Mouse (Mus musculus): ENCODE measurements around the gene Serinc5.
"Not testable (repeated sequence)": the region's sequence is repeated elsewhere in the genome, so short reads cannot be mapped to it uniquely, and the experiment has no call there.

Serinc5 gene

DNA sequence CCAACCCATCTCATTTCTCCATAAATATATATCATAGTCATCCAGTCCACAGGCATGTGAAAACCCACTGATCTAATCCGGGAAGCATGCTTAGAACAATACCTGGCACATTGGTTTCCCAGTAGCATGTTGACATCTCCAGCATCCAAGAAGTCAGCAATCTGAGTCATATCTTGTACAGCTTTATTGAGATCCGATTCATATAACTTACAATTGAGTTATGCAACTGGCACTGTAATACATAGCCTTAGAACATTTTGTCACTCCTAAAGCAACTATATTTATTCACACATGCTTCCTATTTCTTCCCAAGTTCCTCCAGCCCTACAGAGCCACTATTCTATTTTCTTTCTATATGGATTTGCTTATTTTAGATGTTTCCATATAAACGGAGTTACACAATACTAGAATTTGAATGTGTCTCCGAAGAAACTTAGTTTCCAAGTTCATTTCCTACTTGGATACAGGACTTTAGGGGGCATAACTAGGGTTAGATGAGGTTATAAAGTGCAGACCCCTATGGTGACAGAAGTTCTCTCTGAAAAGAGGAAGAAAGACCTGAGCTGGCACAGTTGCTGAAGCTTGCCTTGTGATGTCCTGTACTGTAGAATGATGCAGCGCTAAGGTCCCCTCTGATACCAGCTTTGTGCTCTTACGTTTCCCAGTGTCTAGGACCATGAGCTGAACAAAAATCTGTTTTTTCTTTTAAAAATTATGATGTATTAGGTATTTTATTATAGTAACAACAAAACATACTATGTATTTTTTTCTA is 57.5 kb downstream of the Serinc5 start:
- DNase-seq, result no peak

DNA sequence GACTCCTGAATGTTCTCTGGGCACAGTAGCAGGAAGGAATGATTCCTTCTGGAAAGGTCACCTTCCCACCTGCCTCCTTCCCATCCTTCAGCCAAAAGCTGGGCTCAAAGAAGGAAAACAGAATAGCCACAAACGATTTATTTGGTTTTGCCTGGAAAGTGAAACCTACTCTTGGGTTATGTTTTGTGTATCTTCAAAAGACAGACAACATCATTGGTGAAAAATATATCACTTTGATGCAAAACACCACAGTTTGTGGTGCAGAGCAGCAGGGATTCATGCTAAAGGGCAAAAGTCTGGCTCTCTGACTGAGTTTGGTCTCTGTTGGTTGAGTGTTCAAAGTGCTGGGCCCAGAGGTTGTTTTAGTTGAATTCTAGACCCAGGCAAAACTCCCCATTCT is 60.8 kb downstream of the Serinc5 start:
- DNase-seq, result no peak

DNA sequence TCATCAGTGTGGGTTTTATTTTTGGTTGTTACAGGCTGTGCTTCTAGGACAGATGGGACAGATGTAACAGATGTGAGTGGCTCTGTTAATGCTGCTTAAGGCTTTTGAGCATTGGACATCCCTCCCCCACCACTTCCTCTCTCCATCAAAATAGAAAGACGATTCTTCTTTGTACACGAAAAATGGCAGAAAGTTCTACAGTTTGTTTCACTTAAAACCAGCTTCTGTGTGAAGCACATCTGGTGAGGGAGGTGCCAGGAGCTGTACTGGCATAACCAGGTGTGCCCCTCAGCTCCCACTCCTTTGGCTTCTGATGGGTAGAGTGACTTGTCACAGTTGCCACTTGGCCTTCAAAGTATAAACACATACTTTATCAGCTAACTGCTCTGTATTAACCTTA is 63.8 kb downstream of the Serinc5 start:
- no peak for DNase-seq

DNA sequence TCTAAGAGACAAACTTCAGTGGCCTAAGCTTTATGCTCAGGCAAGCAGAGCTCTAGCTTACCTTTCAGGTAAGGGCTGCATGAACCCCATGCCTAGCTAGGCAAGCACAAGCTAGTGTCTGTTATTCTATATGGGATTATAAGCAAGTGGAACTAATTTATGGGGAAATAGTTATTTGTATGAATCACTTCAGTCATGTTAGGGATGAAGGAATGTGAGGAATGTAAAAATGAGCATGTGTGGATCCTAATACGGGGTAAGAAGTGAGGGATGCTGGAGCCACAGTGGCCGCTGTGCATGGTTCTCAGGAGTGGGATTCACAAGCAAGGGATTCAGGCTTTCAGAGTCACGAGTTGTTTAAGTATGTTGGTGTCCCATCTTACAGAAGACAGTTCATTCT is 64.4 kb downstream of the Serinc5 start:
- DNase-seq, result no peak

DNA sequence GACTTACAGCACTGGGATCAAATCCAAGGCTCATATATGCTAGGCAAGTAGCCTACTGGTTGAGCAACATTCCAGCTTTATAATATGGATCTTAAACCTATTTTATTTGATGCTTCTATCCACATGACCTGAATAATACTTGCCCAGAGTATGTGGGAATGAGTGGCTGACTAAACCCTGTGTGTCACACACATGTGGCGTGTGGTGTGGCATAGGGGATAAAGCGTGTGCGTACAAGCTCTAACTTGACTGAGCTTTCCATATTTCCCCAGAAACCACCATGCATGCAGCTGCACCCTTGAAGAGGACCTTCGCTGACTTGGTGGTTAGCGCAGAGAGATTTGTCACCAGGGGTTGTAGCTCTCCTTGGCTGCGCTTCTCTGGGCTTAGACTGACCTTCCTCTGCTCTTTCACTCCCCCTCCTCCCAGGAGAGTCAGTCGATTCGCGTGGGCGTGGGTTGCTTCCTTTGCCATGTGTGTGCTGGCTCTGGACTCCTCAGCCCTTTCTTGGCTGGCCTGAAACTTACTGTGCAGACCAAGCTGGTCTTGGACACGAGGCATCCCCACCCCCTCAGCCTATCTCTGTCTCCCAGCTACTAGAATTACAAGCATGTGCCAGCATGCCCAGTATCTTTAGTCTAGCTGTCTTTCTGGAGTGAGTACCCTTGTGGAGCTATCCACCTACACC is 65.2 kb downstream of the Serinc5 start:
- no peak for DNase-seq

DNA sequence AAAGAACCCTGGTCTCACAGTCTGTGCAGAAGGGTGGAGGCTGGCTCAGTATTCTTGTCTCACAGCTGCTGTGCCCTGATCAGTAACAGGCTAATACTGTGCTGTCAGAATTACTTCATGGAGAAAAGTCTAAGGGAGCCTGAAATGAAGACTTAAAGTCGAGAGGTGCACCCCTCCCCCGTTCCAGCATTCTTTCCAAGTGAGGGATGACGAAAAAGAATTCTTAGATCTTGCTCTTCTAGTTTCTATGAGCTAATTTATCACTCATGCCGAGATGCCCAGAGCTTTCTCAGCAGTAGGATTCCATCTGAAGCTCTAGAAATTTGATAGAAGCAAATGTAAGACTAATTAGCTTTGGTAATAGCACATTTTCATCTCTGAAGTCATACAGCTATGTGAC is 66.8 kb downstream of the Serinc5 start:
- no peak for DNase-seq

DNA sequence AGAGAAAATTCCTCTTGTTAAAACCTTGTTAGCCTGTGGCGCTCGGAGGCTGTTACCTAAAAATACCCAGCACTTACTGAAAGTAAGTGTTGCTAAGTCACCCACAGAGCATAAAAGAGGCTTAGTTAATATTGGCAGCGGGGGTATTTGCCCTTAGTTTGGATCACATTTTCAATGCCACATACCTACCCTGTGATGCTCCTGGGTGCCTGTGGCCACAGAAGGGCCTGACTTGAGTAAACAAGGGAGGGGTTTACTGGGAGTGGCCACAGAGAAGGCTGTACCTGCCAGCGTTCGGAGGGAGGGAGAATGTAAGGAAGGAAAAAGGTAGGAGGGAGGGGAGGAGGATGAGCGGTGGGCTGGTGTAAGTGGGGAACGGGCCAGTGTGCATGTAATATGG is 68.8 kb downstream of the Serinc5 start:
- no peak for DNase-seq

DNA sequence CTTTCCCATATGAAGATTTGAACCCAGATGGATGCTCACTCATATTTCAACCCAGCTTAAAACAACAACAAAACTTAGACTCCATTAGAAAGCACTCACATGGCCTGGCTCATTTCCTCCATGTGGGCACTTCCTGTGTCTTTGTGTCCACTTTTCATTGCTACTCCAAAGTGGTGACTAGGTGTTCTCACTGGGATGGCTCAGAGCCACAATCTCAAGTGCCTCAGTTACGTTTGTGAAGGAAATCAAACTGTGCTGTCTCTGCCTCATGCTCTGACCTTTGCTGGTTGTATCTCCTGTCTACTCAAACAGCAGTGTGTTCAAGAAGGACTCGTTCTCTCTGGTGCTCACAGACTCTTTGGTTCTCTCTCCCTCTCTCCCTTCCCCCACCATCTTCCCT is 70.7 kb downstream of the Serinc5 start:
- no peak for DNase-seq

DNA sequence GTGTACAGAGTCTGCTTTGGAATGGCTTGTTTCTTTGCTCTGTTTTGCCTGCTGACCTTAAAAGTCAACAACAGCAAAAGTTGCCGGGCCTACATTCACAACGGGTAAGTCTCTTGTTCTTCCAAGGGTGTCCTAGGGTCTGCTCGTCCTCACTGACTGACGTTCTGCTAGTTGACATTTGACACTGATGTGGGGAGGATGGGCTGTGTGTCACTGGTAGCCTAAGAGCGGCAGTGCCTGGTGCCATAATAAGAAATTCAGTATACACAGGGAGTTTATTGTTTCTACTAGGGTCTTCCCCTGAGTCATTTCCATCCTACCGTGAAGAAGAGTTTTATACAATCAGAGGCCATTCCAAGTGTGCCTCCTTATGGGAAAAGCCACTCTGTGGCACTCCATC is 71.9 kb downstream of the Serinc5 start:
- no peak for DNase-seq

DNA sequence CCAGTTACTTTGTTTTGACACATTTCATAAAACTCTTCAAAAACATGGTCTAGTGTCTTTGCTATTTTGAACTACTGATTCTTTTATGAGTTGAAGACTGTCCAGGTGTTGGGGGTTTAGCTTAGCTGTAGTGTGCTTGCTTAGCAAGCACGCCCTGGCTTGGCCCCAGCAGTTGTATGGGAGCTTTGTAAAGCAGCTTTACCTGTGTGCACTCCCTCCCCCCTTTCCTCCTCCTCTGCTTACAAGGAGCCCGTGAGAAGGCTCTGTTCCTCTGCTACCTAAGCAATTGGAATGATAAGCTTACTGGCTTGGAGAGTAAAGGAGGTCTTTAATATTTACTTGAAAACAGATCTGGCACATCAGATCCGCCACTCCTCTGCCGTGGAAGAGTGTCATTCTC is 72.6 kb downstream of the Serinc5 start:
- no peak for DNase-seq

DNA sequence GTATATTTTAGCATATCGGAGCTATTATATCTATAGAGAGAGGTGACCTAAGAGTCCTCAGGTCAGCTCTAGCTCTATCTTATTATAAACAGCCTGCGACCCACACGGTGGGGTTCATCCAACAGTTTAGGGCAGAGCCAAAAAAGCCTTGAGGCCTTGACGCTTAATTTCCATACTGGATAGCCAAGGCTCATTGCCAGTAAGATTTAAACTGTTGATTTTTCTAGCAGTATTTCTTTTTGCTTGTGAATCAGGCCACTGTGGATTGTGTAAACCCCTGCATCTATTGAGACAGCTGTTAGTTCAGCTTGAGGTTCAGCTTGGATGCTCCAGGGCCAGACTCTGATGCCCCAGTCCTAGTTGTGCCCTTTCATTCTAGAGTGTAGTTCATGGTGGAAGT is 73.4 kb downstream of the Serinc5 start:
- no peak for DNase-seq

DNA sequence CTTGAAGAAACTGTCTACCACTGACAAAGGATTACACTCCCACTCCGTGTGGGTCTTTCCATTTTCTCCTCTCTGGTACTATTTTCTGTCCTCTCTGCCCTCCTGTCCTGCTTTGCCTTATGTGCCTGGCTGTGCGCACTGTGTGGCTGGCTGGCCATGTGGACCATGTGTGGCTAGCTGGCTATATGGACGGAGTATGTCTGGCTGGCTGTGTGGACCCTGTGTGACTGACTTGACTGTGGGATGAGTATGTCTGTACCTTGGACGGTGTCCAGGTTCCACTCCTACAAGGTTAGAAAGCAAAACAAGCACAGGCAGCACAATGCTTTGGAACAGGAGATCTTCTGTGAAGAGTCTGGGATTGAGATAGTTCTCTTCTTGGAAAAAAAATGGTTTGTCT is 74.4 kb downstream of the Serinc5 start:
- no peak for DNase-seq

DNA sequence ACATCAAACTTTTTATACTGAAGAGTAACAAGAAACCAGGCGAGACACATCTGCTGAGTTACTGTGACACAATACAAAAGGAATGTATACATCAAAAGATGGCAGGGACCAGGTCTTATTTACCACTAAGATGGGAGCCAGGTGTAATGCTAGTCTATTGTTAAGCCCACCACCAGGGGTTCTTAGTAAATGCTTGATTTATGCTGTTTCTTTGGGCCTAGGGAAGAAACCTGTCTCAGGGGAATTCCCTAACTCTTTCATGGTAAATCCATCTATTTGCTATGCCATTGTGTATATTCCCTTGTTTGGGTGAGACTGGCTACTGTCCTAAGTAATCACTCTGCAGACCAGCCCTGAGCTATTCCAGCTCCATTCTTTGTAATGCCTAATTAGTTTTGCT is 76.3 kb downstream of the Serinc5 start:
- not testable (repeated sequence) for DNase-seq

DNA sequence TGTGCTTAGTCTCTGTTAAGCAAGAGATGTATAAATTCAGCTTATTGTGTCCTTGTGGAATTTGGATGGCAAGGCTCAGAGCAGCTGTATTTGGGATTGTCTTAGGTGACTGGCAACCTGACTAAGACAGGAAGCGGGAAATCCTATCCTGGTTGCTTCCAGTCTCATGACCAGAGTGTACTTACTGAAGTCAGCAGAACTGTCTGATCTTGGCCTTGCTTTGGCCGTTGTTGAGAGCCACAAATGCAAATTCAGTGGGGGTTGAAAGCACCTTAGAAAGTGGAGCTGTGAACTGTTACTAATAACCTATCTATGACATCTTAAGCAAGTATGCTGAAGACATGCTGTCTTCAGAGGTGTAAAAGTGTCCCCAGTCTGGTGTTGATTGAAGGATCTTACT is 78.2 kb downstream of the Serinc5 start:
- DNase-seq, result no peak

DNA sequence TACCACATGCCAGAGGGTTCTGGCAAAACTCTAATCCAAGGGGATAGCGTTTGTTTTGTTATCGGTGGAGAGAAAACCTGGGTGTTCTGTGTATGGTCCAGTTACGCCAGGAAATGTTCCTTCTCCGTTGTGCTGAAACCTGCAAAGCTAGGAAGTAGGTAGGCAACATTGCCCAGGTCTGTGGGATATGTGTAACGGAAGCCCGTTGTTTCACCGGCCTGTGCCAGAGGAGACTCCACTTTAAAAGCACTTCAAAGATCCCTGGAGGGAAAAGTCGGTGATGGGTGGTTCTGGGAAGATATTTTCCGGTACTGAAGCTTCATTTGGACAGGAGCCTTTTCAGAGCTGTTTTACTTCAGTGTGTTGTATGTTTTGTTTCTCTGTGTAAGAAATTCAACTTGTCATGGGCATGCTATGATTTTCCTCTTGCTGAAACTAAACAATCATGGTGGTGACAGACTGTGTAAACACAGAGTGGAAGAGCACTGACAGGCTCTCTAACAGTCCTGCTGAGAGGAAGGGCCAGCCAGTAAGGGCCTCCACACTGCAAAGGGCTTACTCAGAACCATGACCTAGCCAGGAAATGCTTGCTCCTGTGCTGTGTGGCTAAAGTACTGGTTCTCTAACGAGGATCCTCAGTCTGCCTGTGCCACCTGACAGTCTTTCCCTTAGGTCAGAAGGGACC is 83.1 kb downstream of the Serinc5 start:
- DNase-seq, result no peak

DNA sequence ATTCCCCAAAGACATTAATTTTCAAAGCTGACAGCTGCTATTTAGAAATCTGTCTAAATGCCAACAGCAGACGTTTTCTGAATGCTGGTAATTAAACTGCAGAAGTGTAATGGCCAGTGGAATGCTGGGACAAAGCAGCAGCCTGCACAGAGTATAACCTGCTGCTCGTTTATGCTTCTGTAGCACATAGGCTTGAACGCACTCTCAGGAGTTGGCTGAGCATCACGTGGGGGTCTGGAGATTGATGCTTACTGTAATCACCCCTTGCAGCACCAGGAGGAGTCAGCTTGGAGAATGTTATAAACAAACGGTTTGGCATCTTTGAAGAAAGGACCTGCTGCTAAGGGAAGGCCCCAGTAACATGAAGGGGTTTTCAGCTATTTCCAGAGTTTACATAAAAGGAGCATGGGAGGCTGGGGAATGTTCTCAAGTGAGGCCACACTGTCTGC is 85.6 kb downstream of the Serinc5 start:
- no peak for DNase-seq

DNA sequence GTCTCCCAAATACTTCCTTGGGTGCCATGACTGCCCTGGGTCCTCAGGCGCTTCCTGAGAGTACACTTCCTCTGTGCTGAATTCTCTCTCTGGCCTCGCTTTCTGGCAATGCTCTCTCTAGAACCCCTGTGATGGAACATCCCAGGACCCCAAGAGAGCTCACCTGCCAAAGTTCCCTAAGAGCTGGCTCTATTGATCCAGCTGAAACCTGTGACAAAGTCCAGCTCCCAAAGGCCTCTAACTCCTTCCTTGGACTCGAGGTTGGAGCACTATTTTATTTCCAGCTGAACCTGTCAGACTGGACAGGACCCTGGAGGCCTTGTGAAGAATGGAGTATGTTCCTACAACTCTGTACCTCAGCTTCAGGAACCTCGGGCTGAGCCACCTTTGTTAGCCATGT is 86.2 kb downstream of the Serinc5 start:
- DNase-seq, result no peak

DNA sequence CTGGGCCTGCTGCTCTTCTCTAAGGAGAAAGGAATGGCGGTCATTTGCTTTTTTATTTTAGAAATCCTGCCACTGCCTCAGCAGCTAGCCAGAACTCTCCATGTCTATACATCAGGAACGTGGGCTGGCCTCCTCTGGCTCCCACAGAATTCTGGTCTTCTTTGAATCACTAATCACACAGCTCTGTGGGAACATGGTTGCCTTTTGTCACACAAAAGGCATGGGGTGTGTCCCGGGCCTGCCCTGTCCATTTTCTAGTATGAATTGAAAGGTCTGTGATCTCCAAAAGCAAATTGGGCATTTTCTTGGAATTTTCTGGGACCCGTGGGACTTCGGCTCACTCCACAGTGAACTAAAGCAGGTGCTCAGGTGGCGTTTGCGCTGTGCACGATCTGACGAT is 87.9 kb downstream of the Serinc5 start:
- no peak for DNase-seq

DNA sequence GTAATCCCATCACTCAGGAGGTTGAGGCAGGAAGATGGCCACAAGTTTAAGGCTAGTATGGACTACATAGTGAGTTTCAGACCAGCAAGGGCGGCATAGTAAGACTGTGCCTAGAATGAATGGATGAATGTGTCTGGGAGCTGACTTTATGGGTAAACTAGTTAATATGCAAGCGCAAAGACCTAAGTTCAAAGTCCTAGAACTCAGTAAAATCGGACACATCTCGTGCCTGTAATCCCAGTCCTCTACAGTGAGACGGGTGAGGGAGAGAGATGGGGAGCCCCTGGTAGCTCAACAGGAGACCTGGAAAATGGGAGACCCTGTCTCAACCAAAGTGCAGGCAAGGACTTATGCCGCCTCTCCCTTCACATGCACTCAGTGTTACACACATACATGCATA is 88.5 kb downstream of the Serinc5 start:
- DNase-seq, result no peak

DNA sequence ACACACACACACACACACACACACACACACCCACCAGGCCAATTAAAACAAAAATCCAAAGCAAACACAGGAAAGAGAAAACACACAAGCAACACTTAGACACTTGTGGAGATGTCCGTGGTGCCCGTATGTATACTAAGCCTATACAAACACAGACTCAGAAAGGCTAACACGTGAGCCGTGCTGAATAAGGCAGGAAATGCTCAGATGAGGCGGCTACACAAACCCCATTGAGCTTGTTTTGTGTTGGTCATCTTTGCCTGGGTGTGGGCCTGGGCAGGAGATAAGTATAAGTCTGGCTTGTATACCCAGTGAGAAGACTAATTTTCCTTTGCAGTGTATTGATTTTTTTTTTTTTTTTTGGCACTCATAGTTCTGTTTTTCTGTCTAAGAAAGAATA is 91.1 kb downstream of the Serinc5 start:
- DNase-seq, result no peak

DNA sequence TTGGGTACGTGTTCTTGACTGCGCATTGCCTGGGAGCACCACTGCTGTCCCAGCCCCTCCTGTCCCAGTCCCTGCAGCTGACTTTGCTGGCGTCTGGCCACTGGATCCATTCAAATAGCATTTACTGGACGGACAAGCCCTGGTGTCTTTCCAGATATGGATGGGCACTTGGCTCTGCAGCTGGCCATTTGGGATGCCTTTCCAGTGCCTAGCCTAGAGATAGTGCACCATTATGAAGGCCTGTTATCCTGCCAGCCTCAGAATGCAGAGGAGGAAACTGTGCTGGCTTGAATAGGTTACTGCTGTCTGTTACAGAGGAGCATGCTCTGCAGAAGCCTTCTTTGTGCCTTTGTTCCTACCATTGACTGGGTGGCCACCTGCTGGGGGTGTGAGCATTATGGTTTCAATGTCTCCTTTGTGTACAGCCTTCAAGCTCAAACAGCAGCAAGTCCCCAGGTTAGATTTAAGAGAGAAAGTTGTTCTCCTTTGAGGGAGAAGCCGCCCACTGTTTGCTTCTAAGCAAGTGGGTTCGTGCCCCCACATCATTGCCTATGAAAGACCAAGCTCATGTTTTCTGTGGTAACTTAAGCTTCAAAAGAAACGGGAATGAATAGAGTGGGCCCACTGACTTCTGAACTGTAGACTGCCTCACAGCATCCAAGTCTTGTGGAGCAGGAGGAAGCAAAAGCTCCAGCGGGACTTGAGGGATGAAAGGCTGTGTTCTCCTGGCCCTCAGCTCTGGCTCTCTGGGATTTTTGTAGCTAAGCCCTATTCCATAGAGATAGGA is 92.5 kb downstream of the Serinc5 start:
- peak in 1 of 2 experiments; percentile 9 for DNase-seq

DNA sequence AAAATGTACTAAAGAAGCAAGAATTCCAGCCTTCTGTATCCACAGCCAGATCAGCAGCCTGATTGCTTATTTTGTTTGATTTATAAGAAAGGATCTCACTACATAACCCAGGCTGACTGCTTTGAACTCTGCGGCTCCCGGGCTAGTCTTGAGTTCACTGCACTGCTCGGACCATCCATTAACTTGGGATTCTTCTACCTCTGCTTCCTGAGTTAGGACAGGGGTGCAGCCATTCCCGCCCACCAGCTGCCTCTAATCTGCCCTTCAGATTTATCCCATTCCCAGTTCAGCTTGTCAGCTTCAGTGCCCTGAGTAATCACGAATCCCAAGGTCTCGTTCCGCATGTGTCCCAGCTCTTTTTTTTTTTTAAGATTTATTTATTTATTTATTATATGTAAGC is 93.3 kb downstream of the Serinc5 start:
- no peak for DNase-seq

DNA sequence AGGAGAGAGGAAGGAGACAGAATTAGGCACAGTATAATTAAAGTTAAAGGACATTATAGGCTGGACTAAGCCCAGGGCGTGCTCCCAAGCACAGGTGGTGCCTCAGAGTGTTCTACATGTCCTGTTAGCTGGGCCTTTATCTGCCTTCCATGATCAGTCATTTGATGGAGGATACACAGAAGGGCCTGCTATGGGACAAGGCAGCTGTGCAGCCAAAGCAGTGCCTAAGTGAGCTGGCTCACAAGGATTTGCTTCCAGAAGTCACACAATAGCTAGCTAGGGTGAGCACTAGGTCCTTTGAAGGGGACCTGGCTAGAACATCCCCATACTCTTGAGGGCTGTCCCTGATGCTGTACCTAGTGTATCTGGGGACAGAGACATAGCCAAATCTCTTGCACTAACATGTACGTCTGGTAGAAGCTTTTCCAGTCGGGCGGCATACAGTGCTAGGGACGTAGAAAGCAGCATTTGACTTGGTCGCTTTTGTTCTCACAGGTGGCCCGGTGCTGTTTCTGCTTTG is 94.2 kb downstream of the Serinc5 start:
- no peak for DNase-seq
